Mouse (Mus musculus) heart, postnatal 0 days (tissue): ENCODE data around the gene Mum1l1.

Experiments used
- CTCF ChIP-seq: IDR thresholded peaks from 2 replicates; pipeline ENCODE4 v1.5.1; 2016; ENCODE audit warnings: antibody characterized with exemption, control low read depth, low read depth
- EP300 ChIP-seq: IDR thresholded peaks from 2 replicates; pipeline ENCODE4 v1.6.1; 2016; ENCODE audit warnings: antibody characterized with exemption, low read depth

- no peak for TF ChIP-seq CTCF
- TF ChIP-seq EP300, result no peak
These were observed 6.6 kb downstream of the Mum1l1 start for GRCm38 (mm10) chrX:139216409-139216808.
